25 mouse cellular contexts compared by ENCODE assay signal in the genomic region with DNA sequence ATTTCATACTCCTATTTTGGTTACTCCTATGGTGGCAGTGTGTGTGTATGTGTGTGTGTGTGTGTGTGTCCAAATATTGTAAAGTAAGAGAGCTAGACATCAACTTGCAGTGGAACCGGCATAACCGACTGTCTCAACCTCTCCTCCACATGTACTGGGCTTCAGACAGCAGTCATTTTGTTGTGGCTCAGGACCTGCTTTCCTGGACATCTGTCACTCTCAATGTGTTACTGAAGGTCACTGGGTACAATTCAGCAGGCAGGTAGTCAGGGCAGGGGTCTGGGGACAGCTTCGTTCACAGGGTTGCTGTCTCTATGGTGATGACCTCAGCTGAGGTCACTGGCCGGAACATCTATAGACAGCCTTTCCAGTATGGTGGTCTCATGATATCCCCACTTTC.
"Had no signal": no experiment of that assay in that cellular context is flagged by ENCODE, and none has a peak within 500 bp of the region (broad histone marks: within the 10 kb centered on the region; RNA-seq: fewer than 3 reads in every experiment).

No protein-coding gene starts in this region.

- H3K27ac ChIP-seq: embryonic facial prominence, embryonic 10.5 days; embryonic facial prominence, embryonic 12.5 days; embryonic facial prominence, embryonic 13.5 days; embryonic facial prominence, embryonic 15.5 days; forebrain, embryonic 10.5 days; forebrain, embryonic 12.5 days; forebrain, embryonic 13.5 days; forebrain, embryonic 15.5 days; gastrocnemius, adult 2 months; heart, adult 2 months; heart, embryonic 10.5 days had no signal

- DNase-seq: cerebellum, adult 8-10 months; cerebellum, postnatal 10 days; embryo, embryonic 11 days; forebrain, postnatal 0 days; gastrocnemius, adult 2 months; gastrocnemius, postnatal 10 days; gastrocnemius, postnatal 14 days; gastrocnemius, postnatal 25 days; gastrocnemius, postnatal 36 days; heart, adult 11 months; heart, adult 18-20 months; heart, adult 2 months had no signal

- H3K9ac ChIP-seq: embryonic facial prominence, embryonic 12.5 days; embryonic facial prominence, embryonic 13.5 days; embryonic facial prominence, embryonic 15.5 days; forebrain, embryonic 12.5 days; forebrain, embryonic 13.5 days; forebrain, embryonic 15.5 days; forebrain, postnatal 0 days had no signal

- H3K4me3 ChIP-seq: embryonic facial prominence, embryonic 10.5 days; embryonic facial prominence, embryonic 12.5 days; embryonic facial prominence, embryonic 13.5 days; embryonic facial prominence, embryonic 15.5 days; erythroblast, embryonic 14.5 days; forebrain, embryonic 10.5 days; forebrain, embryonic 12.5 days; forebrain, embryonic 13.5 days; forebrain, embryonic 15.5 days; gastrocnemius, adult 2 months; heart, adult 2 months; heart, embryonic 10.5 days had no signal

- H3K4me2 ChIP-seq: embryonic facial prominence, embryonic 12.5 days; embryonic facial prominence, embryonic 13.5 days; embryonic facial prominence, embryonic 15.5 days; forebrain, embryonic 12.5 days; forebrain, embryonic 13.5 days; forebrain, embryonic 15.5 days; heart, embryonic 11.5 days had no signal

- H3K36me3 ChIP-seq: embryonic facial prominence, embryonic 10.5 days; embryonic facial prominence, embryonic 12.5 days; embryonic facial prominence, embryonic 13.5 days; embryonic facial prominence, embryonic 15.5 days; forebrain, embryonic 10.5 days; forebrain, embryonic 12.5 days; forebrain, embryonic 15.5 days; heart, embryonic 10.5 days had no signal

- H3K9me3 ChIP-seq: embryonic facial prominence, embryonic 10.5 days; embryonic facial prominence, embryonic 12.5 days; embryonic facial prominence, embryonic 13.5 days; embryonic facial prominence, embryonic 15.5 days; forebrain, embryonic 10.5 days; forebrain, embryonic 12.5 days; forebrain, embryonic 13.5 days; forebrain, embryonic 15.5 days; heart, embryonic 10.5 days had no signal

- H3K27me3 ChIP-seq: embryonic facial prominence, embryonic 12.5 days; embryonic facial prominence, embryonic 13.5 days; embryonic facial prominence, embryonic 15.5 days; forebrain, embryonic 12.5 days; forebrain, embryonic 13.5 days; forebrain, embryonic 15.5 days had no signal

- ATAC-seq: forebrain, embryonic 13.5 days; forebrain, embryonic 14.5 days; forebrain, embryonic 15.5 days; forebrain, embryonic 16.5 days; forebrain, postnatal 0 days had no signal

- H3K4me1 ChIP-seq: embryonic facial prominence, embryonic 12.5 days; embryonic facial prominence, embryonic 13.5 days; embryonic facial prominence, embryonic 15.5 days had no signal
